16 mouse cellular contexts compared by ENCODE assay signal in genomic region chr5:66245958-66246497, GRCm38 (mm10). TPM values are rescaled to one million over a fixed set of nuclear protein-coding genes. Genes with fewer than 3 reads are reported as not detected.
A peak's percentile ranks its signal among the peaks of the same experiment; 100 is the strongest.
DNase-seq lines count a peak whose midpoint lies in the region; ATAC-seq and TF ChIP-seq lines count a peak whose summit lies in the region.
"Had no signal": no experiment of that assay in that cellular context is flagged by ENCODE, and none has a peak within 500 bp of the region (broad histone marks: within the 10 kb centered on the region; RNA-seq: fewer than 3 reads in every experiment).

No protein-coding gene starts in this region.

- no peak overlapping the region for H3K4me2 ChIP-seq in liver, embryonic 14.5 days (ENCODE audit: low read depth)
- H3K4me2 ChIP-seq in liver, postnatal 0 days (ENCODE audit: low read depth, low read length), result no peak overlapping the region
- H3K4me2 ChIP-seq in kidney, postnatal 0 days (ENCODE audit: low read length), result no peak overlapping the region
- no peak overlapping the region for H3K4me2 ChIP-seq in midbrain, embryonic 16.5 days (ENCODE audit: low read length)
- H3K4me2 ChIP-seq: hindbrain, embryonic 12.5 days; liver, embryonic 12.5 days had no signal

- WGBS in liver, embryonic 14.5 days (ENCODE audit: insufficient replicate concordance), result 27% methylated on average over 8 of the region's 10 CpGs
- WGBS in liver, postnatal 0 days (ENCODE audit: insufficient replicate concordance), result 43% methylated on average over 8 of the region's 10 CpGs
- 49% methylated on average over 9 of the region's 10 CpGs for WGBS in kidney, postnatal 0 days
- WGBS in midbrain, embryonic 16.5 days, result 88% methylated on average over 8 of the region's 10 CpGs

- no peaks in the 10 kb centered on the region for H3K9me3 ChIP-seq in liver, embryonic 14.5 days (ENCODE audit: control insufficient read depth, low read length)
- H3K9me3 ChIP-seq in liver, postnatal 0 days (ENCODE audit: low read length), result no peaks in the 10 kb centered on the region
- no peaks in the 10 kb centered on the region for H3K9me3 ChIP-seq in kidney, postnatal 0 days (replicated peaks; ENCODE audit: low read length)
- no peaks in the 10 kb centered on the region for H3K9me3 ChIP-seq in midbrain, embryonic 16.5 days (replicated peaks; ENCODE audit: control insufficient read depth, low read length, poor library complexity, severe bottlenecking)
- H3K9me3 ChIP-seq: hindbrain, embryonic 12.5 days; liver, embryonic 12.5 days had no signal

- H3K4me3 ChIP-seq in liver, embryonic 14.5 days (ENCODE audit: insufficient read depth in 1 of 2, low read depth in 2 of 2, low read length in 2 of 2), result no peak overlapping the region
- H3K4me3 ChIP-seq in liver, postnatal 0 days (ENCODE audit: low read depth, low read length), result no peak overlapping the region
- H3K4me3 ChIP-seq in kidney, postnatal 0 days (replicated peaks; ENCODE audit: low read depth, low read length), result no peak overlapping the region
- no peak overlapping the region for H3K4me3 ChIP-seq in midbrain, embryonic 16.5 days (ENCODE audit: low read depth, low read length)
- H3K4me3 ChIP-seq: hindbrain, embryonic 12.5 days; liver, embryonic 12.5 days had no signal

- no peaks in the 10 kb centered on the region for H3K27me3 ChIP-seq in liver, embryonic 14.5 days (ENCODE audit: control insufficient read depth, insufficient read depth, low read length)
- H3K27me3 ChIP-seq in liver, postnatal 0 days (ENCODE audit: insufficient read depth, low read length), result no peaks in the 10 kb centered on the region
- H3K27me3 ChIP-seq in kidney, postnatal 0 days (ENCODE audit: insufficient read depth, low read length), result no peaks in the 10 kb centered on the region
- H3K27me3 ChIP-seq in midbrain, embryonic 16.5 days (ENCODE audit: control insufficient read depth, insufficient read depth, low read depth, low read length), result no peaks in the 10 kb centered on the region
- H3K27me3 ChIP-seq: hindbrain, embryonic 12.5 days; liver, embryonic 12.5 days had no signal

- no peak overlapping the region for H3K9ac ChIP-seq in liver, embryonic 14.5 days (replicated peaks)
- H3K9ac ChIP-seq in liver, postnatal 0 days (replicated peaks), result no peak overlapping the region
- no peak overlapping the region for H3K9ac ChIP-seq in kidney, postnatal 0 days (ENCODE audit: low read depth, low read length)
- no peak overlapping the region for H3K9ac ChIP-seq in midbrain, embryonic 16.5 days (ENCODE audit: low read depth, low read length)
- H3K9ac ChIP-seq: hindbrain, embryonic 12.5 days; liver, embryonic 12.5 days had no signal

- H3K4me1 ChIP-seq in liver, embryonic 14.5 days (replicated peaks; ENCODE audit: control insufficient read depth in 2 of 2, insufficient read depth in 2 of 2, low read length in 1 of 2), result no peaks in the 10 kb centered on the region
- no peaks in the 10 kb centered on the region for H3K4me1 ChIP-seq in liver, postnatal 0 days (ENCODE audit: insufficient read depth)
- no peaks in the 10 kb centered on the region for H3K4me1 ChIP-seq in kidney, postnatal 0 days (replicated peaks; ENCODE audit: insufficient read depth, low read length)
- peaks cover 12% of the 10 kb centered on the region for H3K4me1 ChIP-seq in midbrain, embryonic 16.5 days (ENCODE audit: control insufficient read depth, insufficient read depth, low read length)
- H3K4me1 ChIP-seq: liver, embryonic 12.5 days had no signal

- ATAC-seq in liver, embryonic 14.5 days (ENCODE audit: insufficient read depth), result peak; percentile 23; the same call in 1 of the 2 replicates
- ATAC-seq in liver, postnatal 0 days, result no peak
- no peak for ATAC-seq in kidney, postnatal 0 days (replicated peaks; ENCODE audit: low FRiP score, low read depth)
- ATAC-seq in midbrain, embryonic 16.5 days, result no peak
- ATAC-seq: CD4-positive, CD25-positive, alpha-beta regulatory T cell, adult 4 months; liver, embryonic 12.5 days had no signal

- intact Hi-C loops in heart, postnatal 36 days (cut with DNase I), result no loop called here

- no peaks in the 10 kb centered on the region for H3K36me3 ChIP-seq in liver, embryonic 14.5 days (replicated peaks; ENCODE audit: control insufficient read depth, insufficient read depth, low read depth)
- H3K36me3 ChIP-seq in liver, postnatal 0 days (replicated peaks; ENCODE audit: insufficient read depth, low read length), result no peaks in the 10 kb centered on the region
- H3K36me3 ChIP-seq in kidney, postnatal 0 days (ENCODE audit: insufficient read depth, low read length), result no peaks in the 10 kb centered on the region
- no peaks in the 10 kb centered on the region for H3K36me3 ChIP-seq in midbrain, embryonic 16.5 days (ENCODE audit: control insufficient read depth, insufficient read depth, low read length)
- H3K36me3 ChIP-seq: hindbrain, embryonic 12.5 days; liver, embryonic 12.5 days had no signal

- TF ChIP-seq EP300 in liver, embryonic 14.5 days (IDR thresholded peaks at IDR 0.05; ENCODE audit: low read depth), result no peak
- TF ChIP-seq EP300 in liver, postnatal 0 days (IDR thresholded peaks at IDR 0.05; ENCODE audit: low read depth), result no peak

- H3K27ac ChIP-seq in liver, embryonic 14.5 days, result no peak overlapping the region
- H3K27ac ChIP-seq in liver, postnatal 0 days (ENCODE audit: low read depth), result no peak overlapping the region
- H3K27ac ChIP-seq in kidney, postnatal 0 days, result no peak overlapping the region
- no peak overlapping the region for H3K27ac ChIP-seq in midbrain, embryonic 16.5 days (ENCODE audit: low read length)
- H3K27ac ChIP-seq: hindbrain, embryonic 12.5 days; liver, embryonic 12.5 days had no signal

- TF ChIP-seq CTCF in liver, embryonic 14.5 days (IDR thresholded peaks at IDR 0.05; ENCODE audit: low read depth), result no peak
- no peak for TF ChIP-seq CTCF in liver, postnatal 0 days (IDR thresholded peaks at IDR 0.05; ENCODE audit: low read depth)
- no peak for TF ChIP-seq CTCF in kidney, postnatal 0 days (IDR thresholded peaks at IDR 0.05; ENCODE audit: low read depth)

- DNase-seq in liver, embryonic 14.5 days (ENCODE audit: low read depth in 3 of 3, low spot score in 3 of 3), result no peak
- no peak for DNase-seq in liver, postnatal 0 days
- DNase-seq in adrenal gland, postnatal 36 days, result peak; percentile 63 to 65
- peak; percentile 59 for DNase-seq in kidney, postnatal 0 days (ENCODE audit: low spot score)
- no peak for DNase-seq in urinary bladder, postnatal 14 days (ENCODE audit: low spot score)
- DNase-seq in heart, postnatal 36 days, result no peak
- DNase-seq: cerebellum, adult 18-20 months; heart, adult 18-20 months; left cerebral cortex, postnatal 4 days; right cerebral cortex, postnatal 14 days had no signal

RNA-seq across cellular contexts. Expression of gene Nsun7, which starts 13.7 kb away (rescaled TPM):
- polyA plus RNA-seq in liver, embryonic 14.5 days (2012; rRNA removed), result 0.02 and 0.04 TPM in 2 replicates
- not detected in 2 replicates for polyA plus RNA-seq in liver, embryonic 14.5 days (2014; fragmentation: Nextera tagmentation; extraction: Ambion mirVana)
- 0.06 and 0.07 TPM in 2 replicates for polyA plus RNA-seq in liver, postnatal 0 days (2015; fragmentation: Nextera tagmentation; extraction: Ambion mirVana)
- under 1 TPM; 0.49 to 0.56 TPM for total RNA-seq in adrenal gland, postnatal 36 days (2021)
- polyA plus RNA-seq in kidney, postnatal 0 days (2015; fragmentation: Nextera tagmentation; extraction: Ambion mirVana), result 0.38 and 0.46 TPM in 2 replicates
- under 1 TPM in 1 of 2 experiments, not detected in 1; 0.08 TPM for total RNA-seq in heart, postnatal 36 days (2021)
- 2.6 and 2.9 TPM in 2 replicates for polyA plus RNA-seq in midbrain, embryonic 16.5 days (2015; fragmentation: Nextera tagmentation; extraction: Ambion mirVana)
- total RNA-seq: gastrocnemius, adult 8-10 months; heart, adult 18-20 months; megakaryocyte, adult 5-6 weeks had no signal

Comparison
In these comparisons a context has a peak if more than half of its experiments do, and no peak if none do; other contexts are left out.
1. DNase-seq: peak in adrenal gland, postnatal 36 days (2 of 2) and kidney, postnatal 0 days (single experiment); none in liver, embryonic 14.5 days (0 of 3), liver, postnatal 0 days (single experiment), urinary bladder, postnatal 14 days (single experiment) and heart, postnatal 36 days (0 of 2).